Mouse (Mus musculus): Measurements from ENCODE around the gene Mrgpra6. TPM values are rescaled to one million over a fixed set of nuclear protein-coding genes. Genes with fewer than 3 reads are reported as not detected.

Mrgpra6 gene
- polyA plus RNA-seq, 1 experiment from 2014 or later, result not detected

DNA sequence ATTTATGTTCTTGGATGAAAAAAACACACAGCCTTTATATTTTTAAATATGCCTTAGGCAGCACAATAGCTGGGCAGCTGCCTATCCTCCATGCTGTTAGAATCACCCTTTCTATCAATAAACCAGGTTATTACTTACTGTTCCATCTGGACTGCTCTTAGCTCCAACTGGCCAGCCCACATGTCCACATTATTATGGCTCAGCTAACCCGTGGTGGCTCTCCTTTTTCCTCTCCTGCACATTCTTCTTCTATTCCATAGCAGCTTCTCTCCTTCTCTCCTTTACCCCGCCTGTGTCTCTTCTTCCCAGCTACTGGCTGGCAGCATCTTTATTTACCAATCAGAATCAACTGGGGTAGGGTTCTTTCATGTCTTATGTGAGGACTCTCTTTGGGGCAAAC, 46.3 kb downstream of the Mrgpra6 start:
- 63% methylated on average over 2 of the region's 2 CpGs for WGBS
- Histone ChIP-seq H3K9ac (ENCODE audit: low read depth, low read length) (no peak overlapping the region), H3K36me3 (ENCODE audit: control insufficient read depth, insufficient read depth) (no peaks in the 10 kb centered on the region), H3K27ac (ENCODE audit: low read depth, low read length) (no peak overlapping the region), H3K4me1 (replicated peaks; ENCODE audit: control insufficient read depth, insufficient read depth, low read length) (no peaks in the 10 kb centered on the region), H3K9me3 (ENCODE audit: control insufficient read depth) (no peaks in the 10 kb centered on the region), H3K4me3 (ENCODE audit: low read depth, low read length) (no peak overlapping the region), H3K4me2 (replicated peaks; ENCODE audit: low read depth) (no peak overlapping the region), H3K27me3 (replicated peaks; ENCODE audit: control insufficient read depth, insufficient read depth, low read length) (no peaks in the 10 kb centered on the region)
- ATAC-seq, result no peak
- TF ChIP-seq CTCF (IDR thresholded peaks at IDR 0.05; ENCODE audit: low read depth), result no peak

DNA sequence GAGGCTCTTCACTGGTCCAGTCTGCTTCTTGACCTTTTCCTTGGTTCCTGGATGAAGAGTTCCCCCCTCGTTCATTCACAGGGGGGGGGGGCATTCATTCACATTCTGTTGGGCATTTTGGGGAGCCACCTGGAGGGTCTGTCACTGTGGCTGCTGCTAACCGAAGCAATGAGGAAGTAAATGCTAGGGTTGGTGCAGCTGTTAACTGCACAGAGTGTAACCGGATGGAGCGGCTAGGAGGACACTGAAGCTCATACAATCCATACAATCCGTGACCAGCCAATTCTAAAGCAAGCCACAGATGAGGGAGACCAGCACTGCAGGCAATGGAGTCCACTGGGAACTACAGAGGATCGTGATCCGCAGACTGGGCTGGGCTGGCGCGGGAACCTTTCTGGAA, 47.0 kb downstream of the Mrgpra6 start:
- ATAC-seq, result no peak
- no peak overlapping the region for H3K27ac ChIP-seq (ENCODE audit: low read depth, low read length)
- no peaks in the 10 kb centered on the region for H3K27me3 ChIP-seq (replicated peaks; ENCODE audit: control insufficient read depth, insufficient read depth, low read length)
- no peak overlapping the region for H3K4me2 ChIP-seq (replicated peaks; ENCODE audit: low read depth)
- no peaks in the 10 kb centered on the region for H3K36me3 ChIP-seq (ENCODE audit: control insufficient read depth, insufficient read depth)
- WGBS, result 81% methylated on average over 9 of the region's 9 CpGs
- no peak overlapping the region for H3K4me3 ChIP-seq (ENCODE audit: low read depth, low read length)
- H3K9me3 ChIP-seq (ENCODE audit: control insufficient read depth), result no peaks in the 10 kb centered on the region
- TF ChIP-seq CTCF (IDR thresholded peaks at IDR 0.05; ENCODE audit: low read depth), result no peak
- no peak overlapping the region for H3K9ac ChIP-seq (ENCODE audit: low read depth, low read length)
- H3K4me1 ChIP-seq (replicated peaks; ENCODE audit: control insufficient read depth, insufficient read depth, low read length), result no peaks in the 10 kb centered on the region

DNA sequence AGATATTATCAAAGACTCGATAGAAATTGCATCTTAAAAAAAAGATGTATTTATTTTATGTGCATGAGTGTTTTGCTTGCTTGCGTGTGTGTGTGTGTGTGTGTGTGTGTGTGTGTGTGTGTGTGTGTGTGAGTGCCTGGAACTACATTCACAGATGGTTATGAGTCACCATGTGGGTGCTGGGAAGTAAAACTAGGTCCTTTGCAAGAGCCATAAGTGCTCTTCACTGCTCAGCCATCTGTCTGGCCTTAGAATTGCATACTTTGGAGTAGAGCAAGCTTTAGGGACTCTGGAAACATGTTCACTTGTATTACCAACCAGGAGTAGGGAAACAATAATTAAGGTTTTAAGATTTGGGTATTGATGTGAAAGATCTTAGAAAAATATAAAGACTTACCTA, 48.9 kb downstream of the Mrgpra6 start:
- H3K4me2 ChIP-seq (replicated peaks; ENCODE audit: low read depth), result no peak overlapping the region
- H3K27me3 ChIP-seq (replicated peaks; ENCODE audit: control insufficient read depth, insufficient read depth, low read length), result no peaks in the 10 kb centered on the region
- 95% methylated on average over 2 of the region's 2 CpGs for WGBS
- no peaks in the 10 kb centered on the region for H3K9me3 ChIP-seq (ENCODE audit: control insufficient read depth)
- H3K9ac ChIP-seq (ENCODE audit: low read depth, low read length), result no peak overlapping the region
- H3K27ac ChIP-seq (ENCODE audit: low read depth, low read length), result no peak overlapping the region
- ATAC-seq, result no peak
- no peaks in the 10 kb centered on the region for H3K4me1 ChIP-seq (replicated peaks; ENCODE audit: control insufficient read depth, insufficient read depth, low read length)
- H3K36me3 ChIP-seq (ENCODE audit: control insufficient read depth, insufficient read depth), result no peaks in the 10 kb centered on the region
- no peak for TF ChIP-seq CTCF (IDR thresholded peaks at IDR 0.05; ENCODE audit: low read depth)
- no peak overlapping the region for H3K4me3 ChIP-seq (ENCODE audit: low read depth, low read length)

DNA sequence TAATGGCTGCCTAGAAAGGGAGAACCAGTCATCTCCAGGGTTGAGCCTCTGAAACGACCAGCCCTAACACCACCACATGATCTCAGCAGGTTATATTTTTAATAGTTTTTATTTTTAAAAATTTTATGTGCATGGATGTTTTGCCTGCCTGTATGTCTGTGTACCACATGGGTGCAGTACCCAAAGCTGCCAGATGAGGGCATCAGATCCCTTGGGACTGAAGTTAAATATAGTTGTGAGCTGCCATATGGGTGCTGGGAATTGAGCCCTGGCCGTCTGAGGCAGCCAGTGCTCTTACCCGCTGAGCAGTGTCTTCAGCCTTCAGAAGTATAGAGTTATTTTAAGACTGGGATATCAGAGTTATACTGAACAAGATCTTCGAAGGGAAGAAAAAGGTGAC, 49.3 kb downstream of the Mrgpra6 start:
- peak; percentile 40 for TF ChIP-seq CTCF (IDR thresholded peaks at IDR 0.05; ENCODE audit: low read depth)
- 90% methylated on average over 4 of the region's 4 CpGs for WGBS
- no peak overlapping the region for H3K27ac ChIP-seq (ENCODE audit: low read depth, low read length)
- H3K4me3 ChIP-seq (ENCODE audit: low read depth, low read length), result no peak overlapping the region
- no peaks in the 10 kb centered on the region for H3K27me3 ChIP-seq (replicated peaks; ENCODE audit: control insufficient read depth, insufficient read depth, low read length)
- no peaks in the 10 kb centered on the region for H3K9me3 ChIP-seq (ENCODE audit: control insufficient read depth)
- no peak overlapping the region for H3K4me2 ChIP-seq (replicated peaks; ENCODE audit: low read depth)
- no peaks in the 10 kb centered on the region for H3K4me1 ChIP-seq (replicated peaks; ENCODE audit: control insufficient read depth, insufficient read depth, low read length)
- ATAC-seq, result no peak
- no peaks in the 10 kb centered on the region for H3K36me3 ChIP-seq (ENCODE audit: control insufficient read depth, insufficient read depth)
- no peak overlapping the region for H3K9ac ChIP-seq (ENCODE audit: low read depth, low read length)

DNA sequence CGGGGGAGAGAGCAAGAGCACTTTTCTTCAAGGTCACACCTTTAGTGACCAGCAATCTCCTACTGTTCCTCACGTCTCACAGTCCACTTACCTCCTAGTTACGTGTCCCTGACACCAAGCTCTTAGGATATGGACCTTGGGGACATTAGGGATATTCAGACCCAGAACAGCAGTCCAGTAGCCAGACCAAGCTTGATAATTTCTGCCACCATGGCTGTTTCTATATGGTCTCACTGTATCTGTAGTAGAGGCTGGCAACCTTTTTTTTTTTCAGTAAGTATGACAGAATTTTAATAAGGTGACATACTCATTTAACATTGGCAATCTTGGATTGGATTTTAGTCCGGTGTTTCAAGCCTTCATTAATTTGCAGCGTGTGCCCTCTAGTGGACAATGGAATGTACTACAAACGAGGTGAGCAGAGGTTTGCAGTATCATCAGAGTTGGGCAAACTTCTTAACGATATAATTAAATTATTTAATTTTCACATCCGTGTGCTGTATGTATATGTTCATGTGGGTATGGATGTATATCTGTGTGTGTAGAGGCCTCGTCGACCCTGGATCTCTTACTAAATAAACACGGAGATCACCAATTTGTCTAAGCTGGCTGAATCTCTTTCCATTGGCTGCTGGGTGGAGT, 54.2 kb downstream of the Mrgpra6 start:
- no peak overlapping the region for H3K27ac ChIP-seq (ENCODE audit: low read depth, low read length)
- 0 out of 2 replicates have a peak, but pooled peaks have one; percentile 22 for ATAC-seq
- 15% methylated on average over 11 of the region's 11 CpGs for WGBS
- peak; percentile 88 for TF ChIP-seq CTCF (IDR thresholded peaks at IDR 0.05; ENCODE audit: low read depth)
- no peaks in the 10 kb centered on the region for H3K4me1 ChIP-seq (replicated peaks; ENCODE audit: control insufficient read depth, insufficient read depth, low read length)
- H3K4me2 ChIP-seq (replicated peaks; ENCODE audit: low read depth), result no peak overlapping the region
- no peaks in the 10 kb centered on the region for H3K36me3 ChIP-seq (ENCODE audit: control insufficient read depth, insufficient read depth)
- no peaks in the 10 kb centered on the region for H3K9me3 ChIP-seq (ENCODE audit: control insufficient read depth)
- H3K9ac ChIP-seq (ENCODE audit: low read depth, low read length), result no peak overlapping the region
- H3K4me3 ChIP-seq (ENCODE audit: low read depth, low read length), result no peak overlapping the region
- no peaks in the 10 kb centered on the region for H3K27me3 ChIP-seq (replicated peaks; ENCODE audit: control insufficient read depth, insufficient read depth, low read length)

DNA sequence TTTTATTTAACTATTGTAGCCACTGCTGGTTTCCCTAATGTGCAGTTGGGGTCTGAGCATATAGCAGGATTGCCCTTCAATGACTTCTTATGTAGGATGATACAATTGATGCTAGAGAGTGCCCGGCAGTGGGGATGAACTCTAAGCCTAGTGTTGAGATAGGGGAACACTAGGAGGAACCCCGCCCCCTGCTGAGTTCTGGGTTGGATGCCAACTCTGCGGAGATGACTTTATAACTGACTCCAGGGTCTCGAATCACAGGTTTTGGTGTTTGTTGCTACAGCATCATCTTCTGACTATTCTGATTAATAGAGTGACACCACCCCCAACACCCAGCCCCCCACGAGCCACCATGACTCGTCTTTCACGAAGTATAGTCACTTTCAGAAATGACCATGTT, 56.4 kb downstream of the Mrgpra6 start:
- no peak for TF ChIP-seq CTCF (IDR thresholded peaks at IDR 0.05; ENCODE audit: low read depth)
- 80% methylated on average over 7 of the region's 7 CpGs for WGBS
- no peak overlapping the region for H3K4me2 ChIP-seq (replicated peaks; ENCODE audit: low read depth)
- no peak overlapping the region for H3K4me3 ChIP-seq (ENCODE audit: low read depth, low read length)
- H3K27me3 ChIP-seq (replicated peaks; ENCODE audit: control insufficient read depth, insufficient read depth, low read length), result no peaks in the 10 kb centered on the region
- no peak overlapping the region for H3K27ac ChIP-seq (ENCODE audit: low read depth, low read length)
- H3K36me3 ChIP-seq (ENCODE audit: control insufficient read depth, insufficient read depth), result no peaks in the 10 kb centered on the region
- ATAC-seq, result no peak
- no peaks in the 10 kb centered on the region for H3K4me1 ChIP-seq (replicated peaks; ENCODE audit: control insufficient read depth, insufficient read depth, low read length)
- no peaks in the 10 kb centered on the region for H3K9me3 ChIP-seq (ENCODE audit: control insufficient read depth)
- H3K9ac ChIP-seq (ENCODE audit: low read depth, low read length), result no peak overlapping the region

Data from intestine, postnatal 0 days (tissue).